Mouse (Mus musculus): ENCODE measurements around the gene Olfr1183.
"Not testable (repeated sequence)": the region's sequence is repeated elsewhere in the genome, so short reads cannot be mapped to it uniquely, and the experiment has no call there.

Gene Olfr1183

DNA sequence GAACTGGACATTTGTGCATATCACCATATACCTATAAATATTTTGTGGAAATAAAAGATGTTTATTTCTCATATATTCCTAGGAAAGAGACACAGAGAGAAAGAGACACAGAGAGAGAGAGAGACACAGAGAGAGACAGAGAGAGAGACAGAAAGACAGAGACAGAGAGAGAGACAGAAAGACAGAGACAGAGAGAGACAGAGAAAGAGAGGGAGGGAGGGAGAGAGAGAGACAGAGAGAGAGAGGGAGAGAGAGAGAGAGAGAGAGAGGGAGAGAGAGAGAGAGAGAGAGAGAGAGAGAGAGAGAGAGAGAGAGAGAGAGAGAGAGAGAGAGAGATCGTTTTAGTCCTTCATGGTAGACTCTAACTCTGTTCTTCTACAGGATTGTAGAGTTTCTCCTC is at the start of gene Olfr1183:
Gene Olfr1183, plus strand, starts transcription at position 301 of the 400 bp plus-strand sequence.
- not testable (repeated sequence) for DNase-seq (ENCODE audit: low spot score)

DNA sequence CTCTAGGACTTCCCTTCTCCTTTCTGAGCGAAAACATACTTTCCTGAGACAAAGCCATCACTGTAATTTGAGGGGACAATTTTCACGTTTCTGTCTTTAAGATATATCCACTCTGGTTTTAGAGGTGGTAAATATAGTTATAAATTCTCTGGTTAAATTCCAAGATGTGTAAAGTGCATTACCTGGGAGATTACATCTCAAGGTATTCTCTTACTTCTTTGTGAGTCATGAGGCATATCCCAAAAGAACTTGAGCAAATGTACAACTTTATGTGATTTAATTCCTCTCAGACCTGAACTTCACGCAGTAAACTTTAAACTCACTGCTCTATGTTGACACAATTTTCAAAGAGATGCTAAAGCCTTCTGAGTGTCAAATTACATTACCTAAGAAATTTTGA is 48.3 kb upstream of the Olfr1183 start, which contains the start of gene Olfr1179:
Gene Olfr1179, minus strand, starts transcription at position 101 of the 400 bp plus-strand sequence.
- DNase-seq (ENCODE audit: low spot score): no peak

DNA sequence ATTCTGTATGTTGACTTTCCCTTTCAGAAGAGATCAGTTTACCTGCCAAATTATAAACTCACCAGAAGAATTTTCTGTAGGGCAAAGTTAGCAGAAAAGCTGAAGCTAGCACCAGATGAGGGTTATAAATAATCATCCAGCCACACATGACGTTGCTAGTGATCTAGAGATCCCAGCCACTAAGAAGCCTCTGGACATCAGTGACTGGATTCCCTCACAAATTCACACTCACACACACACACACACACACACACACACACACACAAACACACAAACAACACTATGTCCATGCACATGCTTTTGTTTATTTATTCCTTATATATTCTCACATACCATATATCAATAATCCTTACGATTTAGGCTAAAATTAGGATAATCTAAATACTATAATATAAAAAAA is 35.6 kb upstream of the Olfr1183 start, which contains the start of gene Olfr1180:
Gene Olfr1180, minus strand, starts transcription at position 101 of the 400 bp plus-strand sequence.
- no peak for DNase-seq (ENCODE audit: low spot score)

DNA sequence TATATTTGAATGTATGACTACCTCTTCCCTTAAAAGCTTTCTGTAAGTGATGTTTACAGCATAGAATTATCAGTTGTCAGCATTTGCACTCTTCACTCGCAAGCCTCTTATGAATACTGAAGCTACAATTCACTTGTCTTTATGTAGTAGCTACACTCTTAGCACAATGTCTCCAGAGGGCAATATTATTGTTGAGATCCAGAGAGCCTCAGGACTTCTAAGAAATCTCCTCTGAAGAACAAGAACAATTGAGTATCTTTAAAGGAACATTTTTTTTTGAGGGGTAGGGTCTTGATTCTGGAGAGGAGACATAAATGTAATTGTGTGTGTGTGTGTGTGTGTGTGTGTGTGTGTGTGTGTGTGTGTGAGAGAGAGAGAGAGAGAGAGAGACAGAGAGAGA is 28.6 kb upstream of the Olfr1183 start, which contains the start of gene Olfr1181:
Gene Olfr1181, minus strand, starts transcription at position 101 of the 400 bp plus-strand sequence.
- DNase-seq (ENCODE audit: low spot score): no peak

DNA sequence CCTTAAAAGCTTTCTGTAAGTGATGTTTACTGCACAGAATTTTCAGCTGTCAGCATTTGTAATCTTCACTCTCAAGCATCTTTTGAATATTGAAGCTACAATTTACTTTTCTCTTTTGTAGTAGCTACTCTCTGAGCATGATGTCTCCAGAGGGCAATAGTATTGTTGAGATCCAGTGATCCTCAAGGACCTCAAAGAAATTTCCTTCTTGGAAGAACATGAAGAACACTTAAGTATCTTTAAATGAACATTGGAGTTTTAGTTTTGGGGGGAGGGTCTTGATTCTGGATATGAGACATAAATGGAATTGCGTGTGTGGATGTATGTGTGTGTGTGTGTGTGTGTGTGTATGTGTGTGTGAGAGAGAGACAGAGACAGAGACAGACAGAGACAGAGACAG is 5.6 kb upstream of the Olfr1183 start, which contains the start of gene Gm13757:
Gene Gm13757, minus strand, starts transcription at position 101 of the 400 bp plus-strand sequence.
- no peak for DNase-seq (ENCODE audit: low spot score)

DNA sequence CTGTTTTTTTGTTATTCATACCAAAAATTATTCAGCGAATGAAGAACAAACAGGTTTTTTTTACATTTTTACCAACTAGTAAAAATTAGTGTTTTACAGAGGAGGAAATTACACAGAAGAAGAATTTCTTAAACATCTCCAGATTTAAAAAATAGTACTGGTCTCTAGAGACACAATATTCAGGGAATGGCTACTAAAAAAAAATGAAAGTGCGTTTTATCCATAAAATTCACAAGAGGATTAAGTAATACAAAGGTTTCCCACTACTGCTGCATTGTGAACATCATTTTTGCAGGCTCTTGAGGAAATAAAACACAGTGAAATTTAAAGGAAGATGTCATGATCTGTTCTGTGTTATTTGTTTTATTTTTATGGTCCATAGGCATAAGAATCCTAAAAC is 28.6 kb downstream of the Olfr1183 start, which contains the start of gene Olfr1184:
Gene Olfr1184, plus strand, starts transcription at position 301 of the 400 bp plus-strand sequence.
- no peak for DNase-seq (ENCODE audit: low spot score)

DNA sequence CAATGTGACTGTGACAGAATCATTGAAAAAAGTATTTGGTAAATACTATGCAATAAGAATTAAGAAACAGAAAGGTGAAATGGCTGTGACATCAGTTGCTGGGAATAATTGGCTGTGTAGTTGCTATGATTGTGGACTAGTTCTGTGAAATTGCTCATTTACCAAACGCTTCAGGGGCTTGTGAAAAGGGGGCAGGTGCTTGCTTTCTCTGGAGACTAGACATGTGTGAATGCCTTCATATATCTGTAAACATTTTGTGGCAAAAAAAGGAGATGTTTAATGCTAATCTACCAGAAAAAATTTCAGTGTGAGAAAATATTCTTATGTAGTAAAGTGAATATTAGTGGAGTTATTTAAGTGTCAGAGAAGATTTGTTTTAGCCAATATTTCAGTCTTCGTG is 38.4 kb downstream of the Olfr1183 start, which contains the start of gene Olfr1185-ps1:
Gene Olfr1185-ps1, plus strand, starts transcription at position 301 of the 400 bp plus-strand sequence.
- no peak for DNase-seq (ENCODE audit: low spot score)

DNA sequence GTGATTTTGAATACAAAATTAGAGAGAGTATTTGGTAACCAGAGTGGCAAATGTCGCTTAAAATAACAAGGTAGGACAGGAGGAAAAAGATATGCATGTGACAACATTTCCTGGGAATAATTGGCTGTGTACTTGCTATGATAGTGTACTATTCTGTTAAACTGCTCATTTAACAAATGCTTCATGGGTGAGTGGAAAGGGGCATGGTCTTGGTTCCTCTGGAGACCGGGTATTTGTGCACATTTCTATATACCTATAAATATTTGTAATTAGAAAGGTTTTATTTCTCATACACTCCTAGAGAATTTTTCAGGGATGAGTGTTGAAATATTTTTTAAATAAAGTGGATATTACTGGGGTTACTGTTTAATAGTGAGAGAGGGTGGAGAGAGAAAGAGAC is 63.6 kb downstream of the Olfr1183 start, which contains the start of gene Olfr1186:
Gene Olfr1186, plus strand, starts transcription at position 301 of the 400 bp plus-strand sequence.
- no peak for DNase-seq (ENCODE audit: low spot score)

All from ovary, postnatal 36 days (tissue).